Mouse (Mus musculus) frontal cortex, postnatal 14 days (tissue): ENCODE results near the gene Slc25a47.

Experiments used
- DNase-seq, 2 experiments: peaks; one replicate each; pipeline ENCODE4 v3.0.0; 2022; ENCODE audit warnings: low spot score in 2 of 2

The Slc25a47 gene

DNA sequence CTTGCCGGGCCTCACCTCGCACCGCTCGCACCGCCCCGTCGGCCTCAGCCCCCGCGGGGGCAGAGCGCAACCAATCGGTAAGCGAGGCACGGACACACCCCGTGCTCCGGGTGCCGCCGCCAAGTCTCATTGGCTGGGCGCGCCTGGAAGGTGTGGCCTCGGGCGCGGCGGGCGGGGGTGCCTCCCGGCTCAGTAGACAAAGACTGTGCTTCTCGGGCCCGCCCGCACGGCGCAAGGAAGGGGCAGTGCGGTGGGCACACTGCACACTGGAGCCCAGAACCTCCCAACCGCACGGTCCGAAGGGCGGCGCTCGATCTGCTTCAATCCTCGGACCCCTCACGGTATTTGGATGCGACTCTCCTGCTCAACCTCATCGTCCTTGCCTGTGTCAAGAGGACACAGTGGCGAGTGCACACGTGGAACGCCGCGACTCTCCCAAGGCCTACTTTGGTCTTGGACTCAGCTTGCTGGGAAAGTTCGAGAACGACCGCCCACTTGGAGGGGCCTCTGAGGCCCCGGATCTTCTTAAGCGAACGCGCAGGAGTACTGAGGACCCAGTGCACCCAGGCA lies at the start of gene Slc25a47, which contains the start of gene Slc25a29:
Gene Slc25a47 (plus strand): TSS at position 207 of the 570 bp plus-strand sequence.
Gene Slc25a29 (minus strand): TSS at position 44 of the 570 bp plus-strand sequence.
- peak; percentile 92 to 94 for DNase-seq

DNA sequence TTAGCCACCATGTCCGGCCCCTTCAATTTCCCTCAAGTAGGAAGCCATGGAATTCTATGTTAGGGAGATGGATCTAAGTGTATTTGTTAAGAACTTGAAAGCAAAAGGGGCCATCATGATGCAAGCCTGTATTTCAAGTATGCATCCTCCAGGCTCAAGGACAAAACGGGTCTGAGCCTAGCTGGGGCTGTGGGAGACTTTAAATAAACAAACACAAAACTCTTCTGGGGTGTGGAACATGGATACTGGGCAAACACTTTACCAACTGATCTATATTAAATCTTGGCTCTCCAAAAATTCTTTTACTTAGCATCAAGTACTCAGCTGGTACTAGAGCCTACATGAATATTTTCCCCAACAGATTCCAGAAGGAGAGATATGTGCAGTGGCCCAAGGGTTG lies 48.5 kb upstream of the Slc25a47 start:
- DNase-seq = no peak

DNA sequence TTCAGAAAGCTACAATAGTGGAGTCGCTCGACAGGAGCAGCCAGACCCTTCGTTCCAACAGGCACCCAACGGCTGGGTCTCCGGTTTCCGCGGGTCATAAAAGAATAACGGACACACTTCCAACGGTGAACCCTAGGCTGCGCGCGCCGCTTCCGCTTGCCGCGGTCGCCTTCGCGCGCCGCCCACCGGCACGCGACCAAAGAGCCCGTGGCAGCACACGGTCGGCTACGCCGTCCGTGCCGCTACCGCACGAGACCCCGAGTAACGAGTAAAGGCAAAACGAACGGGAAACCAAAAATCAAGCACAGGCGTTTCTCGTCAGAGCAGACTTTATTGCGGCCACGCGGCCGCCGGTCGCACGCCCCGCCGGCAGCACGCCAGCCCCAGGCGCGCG lies 43.7 kb upstream of the Slc25a47 start:
- DNase-seq = peak; percentile 70 to 71

DNA sequence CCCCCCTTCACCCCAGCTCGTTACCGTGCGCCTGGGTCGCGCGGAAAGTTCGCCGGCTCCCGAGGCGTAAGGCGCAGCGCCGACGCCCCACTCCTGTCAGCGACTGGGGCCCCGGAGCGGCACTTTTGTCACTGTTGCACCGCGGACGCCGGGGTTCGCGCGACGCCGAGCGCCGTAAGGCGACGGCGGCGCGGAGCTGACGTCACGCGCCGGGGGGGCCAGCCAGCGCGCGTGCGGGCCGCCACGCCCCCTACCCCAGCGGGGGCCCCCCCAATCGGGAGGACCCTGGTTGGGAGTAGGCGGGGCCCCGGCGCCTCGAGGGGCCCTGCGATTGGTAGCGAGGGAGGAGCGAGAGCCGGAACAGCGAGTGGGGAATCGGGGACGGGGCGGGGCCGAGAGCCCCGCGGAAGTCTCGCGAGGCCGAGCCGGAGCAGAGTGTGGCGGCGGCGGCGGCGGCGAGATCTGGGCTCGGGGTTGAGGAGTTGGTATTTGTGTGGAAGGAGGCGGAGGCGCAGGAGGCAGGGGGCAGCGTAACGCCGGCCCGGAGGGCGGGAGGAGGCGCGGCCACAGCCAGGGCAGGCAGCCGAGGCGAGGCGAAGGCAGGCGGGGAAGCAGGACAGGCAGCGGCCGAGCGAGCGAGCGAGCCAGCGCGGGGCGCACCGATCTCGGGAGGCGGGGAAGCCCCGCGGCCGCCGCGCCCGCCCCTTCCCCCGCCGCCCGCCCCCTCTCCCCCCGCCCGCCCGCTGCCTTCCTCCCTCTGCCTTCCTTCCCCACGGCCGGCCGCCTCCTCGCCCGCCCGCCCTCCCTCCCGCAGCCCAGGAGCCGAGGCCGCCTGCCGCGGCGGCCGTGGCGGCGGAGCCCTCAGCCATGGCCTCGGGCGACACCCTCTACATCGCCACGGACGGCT lies 43.0 kb upstream of the Slc25a47 start, which contains the start of gene Yy1:
Gene Yy1 (plus strand): TSS at position 428 of the 907 bp plus-strand sequence.
- DNase-seq = peak; percentile 96 to 97

- DNase-seq = peak; percentile 38 to 41
These were observed 42.3 kb upstream of the Slc25a47 start for GRCm38 (mm10) chr12:108793453-108793941.

DNA sequence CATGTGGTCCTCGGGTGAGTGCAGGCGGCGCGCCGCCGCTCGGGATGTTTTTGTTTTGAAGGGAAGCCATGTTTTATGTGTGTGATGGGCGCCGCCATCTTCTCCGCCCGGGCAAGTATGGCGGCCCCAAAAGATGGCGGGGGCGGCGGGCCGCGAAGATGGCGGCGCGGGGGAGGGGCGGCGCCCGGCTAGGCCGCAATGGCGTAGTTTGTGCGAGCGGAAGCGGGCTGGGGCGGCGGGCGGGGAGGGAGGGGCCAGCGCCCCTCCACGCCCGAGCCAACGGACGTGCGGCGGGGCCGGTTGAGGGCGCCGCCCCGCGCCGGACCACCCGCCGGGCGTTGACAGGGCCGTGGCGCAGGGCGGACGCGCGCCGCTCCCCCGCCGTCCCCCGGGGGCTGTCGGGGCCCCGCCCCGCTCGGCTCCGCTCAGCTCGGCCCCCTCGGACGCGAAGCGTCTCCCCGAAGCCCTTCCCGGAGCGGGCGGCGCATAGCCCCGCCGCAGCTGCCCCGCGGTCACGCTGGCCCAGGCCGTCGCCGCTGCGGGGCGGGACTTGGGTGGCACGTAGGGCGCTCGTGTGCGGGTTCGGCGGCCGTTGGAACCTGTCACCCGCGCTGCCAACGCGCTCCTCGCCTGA lies 41.7 kb upstream of the Slc25a47 start:
- DNase-seq = peak; percentile 55 to 61

GRCm38 (mm10) chr12:108794979-108795537 lies 40.8 kb upstream of the Slc25a47 start:
- DNase-seq = no peak

DNA sequence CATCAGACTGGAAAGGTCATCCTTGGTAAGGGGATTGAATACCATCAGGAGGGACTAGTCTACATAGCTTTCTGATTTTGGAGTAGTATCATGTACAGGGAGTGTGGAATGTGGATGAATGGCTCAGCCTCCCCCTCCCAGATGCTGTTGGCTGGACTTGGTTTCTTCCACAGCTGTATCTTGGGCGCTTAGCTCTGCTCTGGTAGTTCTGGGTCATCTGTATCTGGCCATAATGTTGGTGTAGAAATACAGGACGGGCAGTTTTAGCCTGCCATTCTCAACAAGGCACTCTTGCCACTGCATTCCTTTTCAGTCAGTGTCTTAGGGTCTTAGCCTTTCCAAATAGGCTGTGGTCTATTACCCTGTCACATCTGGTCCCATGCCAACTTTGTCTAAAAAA lies 34.2 kb upstream of the Slc25a47 start:
- DNase-seq = no peak

GRCm38 (mm10) chr12:108804388-108804787 lies 31.5 kb upstream of the Slc25a47 start:
- no peak for DNase-seq

GRCm38 (mm10) chr12:108808465-108808864 lies 27.4 kb upstream of the Slc25a47 start:
- no peak for DNase-seq

DNA sequence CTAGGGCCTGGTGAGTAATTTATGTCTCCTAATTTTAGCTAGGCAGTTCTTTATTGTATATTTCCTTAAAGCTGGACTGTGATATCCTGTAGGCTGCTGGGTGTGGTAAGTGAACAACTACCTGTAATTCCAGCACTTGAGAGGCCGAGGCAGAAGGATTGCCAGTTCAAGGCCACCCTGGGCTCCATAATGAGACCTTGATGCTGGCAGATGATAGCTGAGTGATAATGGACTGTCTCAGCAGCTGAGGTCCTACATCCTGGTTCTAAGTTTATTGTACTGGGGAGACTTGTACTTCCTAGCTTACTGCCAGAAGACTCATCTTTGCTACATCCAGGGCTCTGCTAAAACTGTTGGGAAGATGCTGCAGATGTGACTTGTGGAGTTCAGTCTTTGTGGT lies 26.1 kb upstream of the Slc25a47 start:
- DNase-seq = no peak

GRCm38 (mm10) chr12:108810309-108810708 lies 25.5 kb upstream of the Slc25a47 start:
- DNase-seq = no peak

- DNase-seq = no peak
These were observed 24.7 kb upstream of the Slc25a47 start for GRCm38 (mm10) chr12:108811133-108811532.

DNA sequence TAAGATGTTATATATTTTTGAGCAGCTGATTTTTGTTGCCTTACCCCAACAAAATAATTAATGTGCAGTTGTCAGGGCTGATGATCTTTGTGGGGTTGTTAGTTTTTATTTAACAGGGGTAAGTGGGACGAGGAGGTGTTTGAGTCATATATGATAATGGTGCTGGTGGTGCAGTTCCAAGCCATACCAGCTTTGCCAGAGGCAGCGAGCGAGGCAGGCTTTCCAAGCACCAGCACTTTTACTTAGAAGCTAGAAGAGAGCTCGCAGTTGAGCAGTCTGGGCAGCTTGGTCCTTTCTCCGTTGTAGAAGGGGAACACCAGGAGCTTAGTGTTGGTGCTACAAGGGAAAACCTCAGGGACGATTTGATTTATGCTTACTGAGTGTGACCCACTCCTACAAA lies 23.4 kb upstream of the Slc25a47 start:
- no peak for DNase-seq

DNA sequence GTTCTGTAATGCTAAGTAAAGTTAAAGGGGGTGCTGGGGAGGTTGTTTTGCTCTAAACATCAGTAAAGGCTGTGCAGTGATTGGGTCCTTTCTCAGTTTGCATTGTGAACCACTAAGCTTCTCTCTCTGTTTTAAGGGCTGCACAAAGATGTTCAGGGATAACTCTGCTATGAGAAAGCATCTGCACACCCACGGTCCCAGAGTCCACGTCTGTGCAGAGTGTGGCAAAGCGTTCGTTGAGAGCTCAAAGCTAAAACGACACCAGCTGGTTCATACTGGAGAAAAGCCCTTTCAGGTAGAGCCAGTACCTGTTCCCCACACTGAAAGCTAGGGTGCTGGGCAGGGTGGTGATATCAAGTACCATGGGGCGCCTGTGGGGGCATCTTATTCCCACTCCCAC lies 21.4 kb upstream of the Slc25a47 start:
- DNase-seq = no peak

- no peak for DNase-seq
These were observed 19.3 kb upstream of the Slc25a47 start for GRCm38 (mm10) chr12:108816569-108816968.

DNA sequence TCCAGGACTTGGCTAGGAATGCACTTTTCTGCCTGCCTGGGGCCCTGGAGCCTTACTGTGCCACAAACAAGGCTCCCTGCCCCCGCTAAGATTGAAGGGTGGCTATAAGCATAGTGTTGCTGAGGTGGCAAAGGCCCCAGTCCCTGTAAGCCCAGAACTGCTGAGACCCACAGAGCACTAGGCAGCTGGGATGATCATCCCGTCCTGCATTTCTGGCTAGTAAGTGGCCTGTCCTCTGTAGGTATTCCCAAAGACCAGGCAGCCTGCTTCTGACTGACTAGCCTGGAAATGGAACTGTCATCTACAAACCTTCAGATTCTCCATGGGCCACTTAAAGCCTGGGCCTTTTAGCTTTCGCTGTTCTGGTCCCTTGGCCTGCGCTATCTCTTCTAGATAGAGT lies 15.4 kb upstream of the Slc25a47 start:
- no peak for DNase-seq

- DNase-seq = no peak
These were observed 12.8 kb upstream of the Slc25a47 start for GRCm38 (mm10) chr12:108823036-108823435.

- no peak for DNase-seq
These were observed 11.5 kb upstream of the Slc25a47 start for GRCm38 (mm10) chr12:108824225-108824874.

- no peak for DNase-seq
These were observed 10.2 kb upstream of the Slc25a47 start for GRCm38 (mm10) chr12:108825561-108826224.
